Mouse (Mus musculus): ENCODE measurements around the gene Pla2g12b.

DNA sequence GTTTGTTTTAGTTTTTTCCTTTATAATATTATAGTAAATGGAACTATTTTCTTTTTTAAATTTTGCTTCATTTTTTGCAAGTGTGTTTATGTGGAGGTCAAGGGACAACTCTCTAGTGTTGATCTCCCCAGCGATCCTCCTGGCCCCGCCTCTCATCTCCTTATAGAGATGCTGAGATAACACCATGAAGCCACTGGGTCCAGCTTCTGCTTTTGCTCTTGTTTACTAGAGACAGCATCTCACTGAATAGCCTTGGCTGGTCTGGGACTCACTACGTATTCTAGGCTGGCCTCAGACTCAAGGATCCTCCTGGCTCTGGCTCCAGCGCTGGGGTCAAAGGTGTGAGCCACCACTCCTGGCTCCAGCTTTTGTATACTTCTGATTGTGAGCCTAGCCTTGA lies 16.1 kb downstream of the Pla2g12b start:
- no peak for TF ChIP-seq GATA1 (IDR thresholded peaks at IDR 0.05; ENCODE audit: borderline replicate concordance, low read length)
- no peak for TF ChIP-seq FLI1 (IDR thresholded peaks at IDR 0.05; ENCODE audit: low read length)

Data from megakaryocyte, embryonic 14.5 days (primary cell).